Mouse (Mus musculus): ENCODE measurements at regions not wholly inside any gene's neighbourhood (a gene's known extent, or its start where the extent isn't known, plus 50 kb on each side); places are given as distances from the start of the nearest gene placed in this dataset.

GRCm38 (mm10) chr1:161576530-161576929 lies 82.1 kb downstream of the Tnfsf18 start:
- H3K36me3 ChIP-seq (ENCODE audit: insufficient read depth): no peaks in the 10 kb centered on the region
- no peak for TF ChIP-seq CTCF (IDR thresholded peaks at IDR 0.05; ENCODE audit: low read depth)
- ATAC-seq (no peak), DNase-seq (no peak)
- 36% methylated on average over 1 of the region's 1 CpGs for WGBS
- H3K4me3 ChIP-seq (ENCODE audit: low read depth, low read length): no peak overlapping the region
- H3K9me3 ChIP-seq (ENCODE audit: low read length): no peaks in the 10 kb centered on the region
- H3K4me2 ChIP-seq (ENCODE audit: low read depth): no peak overlapping the region
- H3K27ac ChIP-seq (ENCODE audit: low read depth, low read length): no peak overlapping the region
- H3K27me3 ChIP-seq (ENCODE audit: insufficient read depth, low read length): no peaks in the 10 kb centered on the region
- H3K9ac ChIP-seq: no peak overlapping the region
- H3K4me1 ChIP-seq (ENCODE audit: insufficient read depth): peaks cover 3% of the 10 kb centered on the region; the same call in 1 of the 2 replicates

GRCm38 (mm10) chr1:161575939-161576338 lies 81.5 kb downstream of the Tnfsf18 start:
- TF ChIP-seq CTCF (IDR thresholded peaks at IDR 0.05; ENCODE audit: low read depth): no peak
- Histone ChIP-seq H3K4me1 (ENCODE audit: insufficient read depth) (peaks cover 3% of the 10 kb centered on the region; the same call in 1 of the 2 replicates), H3K9ac (no peak overlapping the region), H3K36me3 (ENCODE audit: insufficient read depth) (no peaks in the 10 kb centered on the region), H3K27me3 (ENCODE audit: insufficient read depth, low read length) (no peaks in the 10 kb centered on the region), H3K4me2 (ENCODE audit: low read depth) (no peak overlapping the region), H3K27ac (ENCODE audit: low read depth, low read length) (0 out of 2 replicates have a peak overlapping the region, but pooled peaks have one; percentile 9), H3K4me3 (ENCODE audit: low read depth, low read length) (no peak overlapping the region), H3K9me3 (ENCODE audit: low read length) (no peaks in the 10 kb centered on the region)
- 22% methylated on average over 7 of the region's 7 CpGs for WGBS
- DNase-seq (peak; percentile 82), ATAC-seq (peak; percentile 98)

GRCm38 (mm10) chr1:161575171-161575570 lies 80.7 kb downstream of the Tnfsf18 start:
- no peak for ATAC-seq
- no peak for TF ChIP-seq CTCF (IDR thresholded peaks at IDR 0.05; ENCODE audit: low read depth)
- Histone ChIP-seq H3K27me3 (ENCODE audit: insufficient read depth, low read length) (no peaks in the 10 kb centered on the region), H3K4me3 (ENCODE audit: low read depth, low read length) (no peak overlapping the region), H3K4me2 (ENCODE audit: low read depth) (no peak overlapping the region), H3K9me3 (ENCODE audit: low read length) (no peaks in the 10 kb centered on the region), H3K4me1 (ENCODE audit: insufficient read depth) (peaks cover 3% of the 10 kb centered on the region; the same call in 1 of the 2 replicates), H3K27ac (ENCODE audit: low read depth, low read length) (no peak overlapping the region), H3K9ac (no peak overlapping the region), H3K36me3 (ENCODE audit: insufficient read depth) (no peaks in the 10 kb centered on the region)
- no peak for DNase-seq
- 87% methylated on average over 5 of the region's 5 CpGs for WGBS

- no peak for TF ChIP-seq CTCF (IDR thresholded peaks at IDR 0.05; ENCODE audit: low read depth)
- WGBS: 81% methylated on average over 3 of the region's 3 CpGs
Observed at GRCm38 (mm10) chr1:161570762-161571161, 76.3 kb downstream of the Tnfsf18 start.

GRCm38 (mm10) chr1:161567826-161568225 lies 73.4 kb downstream of the Tnfsf18 start:
- Histone ChIP-seq H3K4me1 (ENCODE audit: insufficient read depth) (no peaks in the 10 kb centered on the region), H3K9me3 (ENCODE audit: low read length) (no peaks in the 10 kb centered on the region), H3K4me2 (ENCODE audit: low read depth) (no peak overlapping the region), H3K27ac (ENCODE audit: low read depth, low read length) (no peak overlapping the region), H3K9ac (no peak overlapping the region), H3K36me3 (ENCODE audit: insufficient read depth) (no peaks in the 10 kb centered on the region), H3K4me3 (ENCODE audit: low read depth, low read length) (no peak overlapping the region), H3K27me3 (ENCODE audit: insufficient read depth, low read length) (no peaks in the 10 kb centered on the region)
- no peak for TF ChIP-seq CTCF (IDR thresholded peaks at IDR 0.05; ENCODE audit: low read depth)
- ATAC-seq (no peak), DNase-seq (no peak)

More at GRCm38 (mm10) chr1:161570762-161571161, 76.3 kb downstream of the Tnfsf18 start:
- Histone ChIP-seq H3K4me2 (ENCODE audit: low read depth) (no peak overlapping the region), H3K4me3 (ENCODE audit: low read depth, low read length) (no peak overlapping the region), H3K36me3 (ENCODE audit: insufficient read depth) (no peaks in the 10 kb centered on the region), H3K27me3 (ENCODE audit: insufficient read depth, low read length) (no peaks in the 10 kb centered on the region), H3K9ac (no peak overlapping the region), H3K27ac (ENCODE audit: low read depth, low read length) (no peak overlapping the region), H3K9me3 (ENCODE audit: low read length) (no peaks in the 10 kb centered on the region), H3K4me1 (ENCODE audit: insufficient read depth) (no peaks in the 10 kb centered on the region)
- DNase-seq: no peak
- ATAC-seq: no peak

- no peak overlapping the region for H3K9ac ChIP-seq
- H3K4me2 ChIP-seq (ENCODE audit: low read depth): no peak overlapping the region
- H3K4me1 ChIP-seq (ENCODE audit: insufficient read depth): no peaks in the 10 kb centered on the region
- H3K27ac ChIP-seq (ENCODE audit: low read depth, low read length): no peak overlapping the region
- H3K36me3 ChIP-seq (ENCODE audit: insufficient read depth): no peaks in the 10 kb centered on the region
- H3K9me3 ChIP-seq (ENCODE audit: low read length): no peaks in the 10 kb centered on the region
- no peaks in the 10 kb centered on the region for H3K27me3 ChIP-seq (ENCODE audit: insufficient read depth, low read length)
- no peak for DNase-seq
- no peak overlapping the region for H3K4me3 ChIP-seq (ENCODE audit: low read depth, low read length)
- 66% methylated on average over 3 of the region's 3 CpGs for WGBS
- ATAC-seq: no peak
- no peak for TF ChIP-seq CTCF (IDR thresholded peaks at IDR 0.05; ENCODE audit: low read depth)
Observed at GRCm38 (mm10) chr1:161560368-161560767, 65.9 kb downstream of the Tnfsf18 start.

Measured in forebrain, postnatal 0 days (tissue).